Mouse (Mus musculus) common myeloid progenitor, adult 5-6 weeks (primary cell): ENCODE results near the gene Aldh9a1. TPM values are rescaled to one million over a fixed set of nuclear protein-coding genes. Genes with fewer than 3 reads are reported as not detected.
"Not testable (repeated sequence)": the region's sequence is repeated elsewhere in the genome, so short reads cannot be mapped to it uniquely, and the experiment has no call there.

Experiments
- ATAC-seq: replicated peaks from 2 replicates; pipeline ENCODE4 v1.8.0; 2016; ENCODE audit warnings: low read depth, mild to moderate bottlenecking, moderate TSS enrichment, inconsistent platforms; ENCODE audit not compliant: poor library complexity, severe bottlenecking
- total RNA-seq: library from RNA; stranded (forward); fragments of 200-1000, 187-1606 nt; gene quantifications from 2 replicates; pipeline ENCODE4 v1.2.3, GENCODE M21; 2017

Gene Aldh9a1
- total RNA-seq, 1 experiment from 2014 or later = 48.7 TPM

GRCm38 (mm10) chr1:167349206-167349605, 585 bp upstream of the Aldh9a1 start:
- ATAC-seq = not testable (repeated sequence)

GRCm38 (mm10) chr1:167350597-167351415, 1.0 kb downstream of the Aldh9a1 start:
- ATAC-seq = no peak

GRCm38 (mm10) chr1:167352403-167352802, 2.6 kb downstream of the Aldh9a1 start:
- ATAC-seq = no peak

- ATAC-seq = no peak
Observed at GRCm38 (mm10) chr1:167357387-167357786, 7.6 kb downstream of the Aldh9a1 start.

GRCm38 (mm10) chr1:167358731-167359130, 8.9 kb downstream of the Aldh9a1 start:
- no peak for ATAC-seq

- ATAC-seq = no peak
Observed at GRCm38 (mm10) chr1:167360268-167360667, 10.5 kb downstream of the Aldh9a1 start.

GRCm38 (mm10) chr1:167362819-167363218, 13.0 kb downstream of the Aldh9a1 start:
- no peak for ATAC-seq

- no peak for ATAC-seq
Observed at GRCm38 (mm10) chr1:167363322-167363721, 13.5 kb downstream of the Aldh9a1 start.

GRCm38 (mm10) chr1:167365808-167366207, 16.0 kb downstream of the Aldh9a1 start:
- no peak for ATAC-seq

- ATAC-seq = no peak
Observed at GRCm38 (mm10) chr1:167366621-167367020, 16.8 kb downstream of the Aldh9a1 start.

GRCm38 (mm10) chr1:167368018-167368417, 18.2 kb downstream of the Aldh9a1 start:
- no peak for ATAC-seq

- ATAC-seq = peak; percentile 63; the same call in 1 of the 2 replicates
Observed at GRCm38 (mm10) chr1:167368513-167368912, 18.7 kb downstream of the Aldh9a1 start.

GRCm38 (mm10) chr1:167369905-167370304, 20.1 kb downstream of the Aldh9a1 start:
- ATAC-seq = peak; percentile 90

- ATAC-seq = no peak
Observed at GRCm38 (mm10) chr1:167372739-167373138, 22.9 kb downstream of the Aldh9a1 start.

- ATAC-seq = peak; percentile 56
Observed at GRCm38 (mm10) chr1:167374003-167374784, 24.4 kb downstream of the Aldh9a1 start.

GRCm38 (mm10) chr1:167374942-167375341, 25.2 kb downstream of the Aldh9a1 start:
- no peak for ATAC-seq

- no peak for ATAC-seq
Observed at GRCm38 (mm10) chr1:167378019-167378418, 28.2 kb downstream of the Aldh9a1 start.

GRCm38 (mm10) chr1:167379751-167380150, 30.0 kb downstream of the Aldh9a1 start:
- no peak for ATAC-seq

GRCm38 (mm10) chr1:167380223-167380622, 30.4 kb downstream of the Aldh9a1 start:
- no peak for ATAC-seq

- no peak for ATAC-seq
Observed at GRCm38 (mm10) chr1:167381050-167382015, 31.5 kb downstream of the Aldh9a1 start.
